Mouse (Mus musculus) cerebellum, postnatal 36 days (tissue): ENCODE measurements around the gene 4930563M21Rik.
A peak's percentile ranks its signal among the peaks of the same experiment; 100 is the strongest.
"Not testable (repeated sequence)": the region's sequence is repeated elsewhere in the genome, so short reads cannot be mapped to it uniquely, and the experiment has no call there.

ENCODE experiments used
- DNase-seq, 2 experiments: peaks; one replicate each; pipeline ENCODE4 v3.0.0; 2021 to 2022; ENCODE audit warnings: mixed read lengths in 2 of 2

4930563M21Rik gene

DNA sequence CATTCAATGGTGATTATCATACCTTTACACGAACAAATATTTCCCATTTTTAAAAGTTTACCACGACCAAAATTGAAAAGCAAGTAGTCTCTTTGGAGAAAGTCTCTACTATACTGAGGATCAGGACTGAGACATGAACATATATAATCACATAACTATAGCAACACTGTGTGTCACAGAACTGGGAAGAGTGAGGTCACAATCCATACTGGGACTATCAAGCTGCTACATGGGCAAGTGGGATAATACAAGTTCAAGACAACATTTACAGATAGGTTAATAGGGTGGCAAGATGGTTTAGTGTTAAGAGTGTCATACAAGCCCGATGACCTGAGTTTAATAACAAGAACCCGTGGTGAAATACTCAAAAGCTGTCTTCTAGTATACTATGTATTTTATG is at the start of gene 4930563M21Rik:
TSS of gene 4930563M21Rik (minus strand) at position 101 of the 400 bp plus-strand sequence.
- no peak for DNase-seq

DNA sequence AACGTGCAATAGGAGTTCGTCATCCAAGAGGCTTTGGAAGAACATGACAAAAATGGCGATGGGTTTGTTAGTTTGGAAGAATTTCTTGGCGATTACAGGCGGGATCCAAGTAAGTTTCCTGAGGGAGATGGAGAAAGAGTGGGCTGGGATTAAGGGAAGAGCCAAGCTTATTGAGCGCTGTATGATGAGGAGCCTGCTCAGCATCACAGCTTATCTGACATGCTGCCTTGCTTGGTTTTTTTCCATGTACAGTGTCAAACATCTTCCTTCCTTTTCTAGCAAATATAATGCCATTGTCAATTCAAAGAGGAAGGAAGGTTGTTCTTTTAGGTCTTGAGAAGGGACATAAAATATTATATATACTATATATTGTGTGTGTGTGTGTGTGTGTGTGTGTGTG is 45.8 kb upstream of the 4930563M21Rik start:
- DNase-seq = no peak

DNA sequence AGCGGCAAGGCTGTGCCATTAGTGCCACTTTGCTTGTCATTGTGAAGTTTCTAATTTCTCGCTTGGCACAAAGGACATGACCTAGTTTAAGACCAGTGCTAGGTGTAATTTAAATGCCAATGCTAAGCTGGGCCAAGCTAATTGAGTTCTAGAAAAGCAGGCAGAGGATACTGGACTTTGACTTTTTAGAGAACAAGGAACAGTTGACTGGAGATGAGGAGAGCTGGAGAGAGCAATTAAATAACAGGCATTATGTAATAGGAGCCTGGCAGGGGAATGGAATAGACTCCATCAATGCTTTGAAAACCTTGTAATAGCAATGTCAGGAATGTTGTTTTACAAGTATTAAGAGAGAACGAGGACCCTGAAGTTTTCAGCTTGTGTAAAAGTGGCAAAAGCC is 43.4 kb upstream of the 4930563M21Rik start:
- no peak for DNase-seq

DNA sequence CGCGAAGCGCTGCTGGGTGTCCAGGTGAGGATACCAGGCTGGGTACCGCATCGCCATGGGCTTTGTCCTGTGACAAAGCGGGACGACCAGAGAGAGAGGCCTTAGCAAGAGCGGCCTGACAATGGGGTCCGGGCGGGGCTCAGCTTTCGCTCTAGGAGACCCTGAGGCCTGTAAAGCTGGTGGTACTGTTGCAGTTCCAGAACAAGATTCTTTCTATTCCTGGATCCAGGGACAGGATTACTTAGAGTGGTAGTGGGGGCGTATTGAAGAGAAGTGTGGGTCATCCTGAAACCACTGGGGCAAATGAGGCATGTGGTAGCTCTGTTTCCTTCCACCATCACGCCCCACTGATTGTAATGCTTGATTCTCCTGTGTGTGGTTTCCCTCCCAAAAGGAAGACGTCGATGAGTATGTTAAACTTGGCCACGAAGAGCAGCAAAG is 31.9 kb upstream of the 4930563M21Rik start:
- peak in 1 of 2 experiments; percentile 6 for DNase-seq

DNA sequence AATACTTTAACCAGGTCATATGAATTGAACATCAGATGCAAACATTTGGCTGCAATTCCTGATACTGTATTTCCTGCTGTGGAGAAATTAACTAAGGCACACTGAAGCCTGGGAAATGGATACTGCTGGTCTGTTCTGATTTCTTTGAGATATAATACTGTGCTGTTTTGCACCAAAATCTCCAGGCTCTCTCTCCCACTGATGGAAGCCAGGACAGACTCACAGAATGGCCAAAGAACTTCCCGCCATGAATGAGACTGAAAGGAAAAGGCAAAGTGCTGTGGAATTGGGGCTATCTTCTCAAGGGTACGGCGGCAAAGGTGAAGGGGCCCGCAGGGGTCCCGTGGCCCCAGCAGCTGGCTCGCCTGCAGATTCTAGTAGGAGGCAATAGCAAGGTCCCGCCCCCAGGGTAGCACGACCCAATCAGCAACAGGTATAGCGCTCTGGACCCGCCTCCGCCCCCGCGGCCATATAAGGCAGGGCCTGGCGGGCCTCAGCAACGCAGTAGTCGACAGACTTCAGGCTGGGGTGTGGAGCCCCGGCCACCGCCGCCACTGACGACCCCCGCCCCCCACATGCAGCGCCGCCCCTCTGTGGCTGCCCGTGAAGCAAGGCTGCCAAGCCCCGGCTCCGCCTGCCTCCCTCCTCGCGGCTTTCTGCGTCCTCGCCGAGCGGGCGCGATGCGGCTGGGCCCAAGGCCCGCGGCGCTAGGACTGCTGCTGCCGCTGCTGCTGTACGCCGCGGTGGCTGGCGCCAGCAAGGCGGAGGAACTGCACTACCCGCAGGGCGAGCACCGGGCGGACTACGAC is 31.2 kb upstream of the 4930563M21Rik start, which contains the start of gene Rcn2:
TSS of gene Rcn2 (plus strand) at position 474 of the 809 bp plus-strand sequence.
- peak; percentile 96 to 97 for DNase-seq

DNA sequence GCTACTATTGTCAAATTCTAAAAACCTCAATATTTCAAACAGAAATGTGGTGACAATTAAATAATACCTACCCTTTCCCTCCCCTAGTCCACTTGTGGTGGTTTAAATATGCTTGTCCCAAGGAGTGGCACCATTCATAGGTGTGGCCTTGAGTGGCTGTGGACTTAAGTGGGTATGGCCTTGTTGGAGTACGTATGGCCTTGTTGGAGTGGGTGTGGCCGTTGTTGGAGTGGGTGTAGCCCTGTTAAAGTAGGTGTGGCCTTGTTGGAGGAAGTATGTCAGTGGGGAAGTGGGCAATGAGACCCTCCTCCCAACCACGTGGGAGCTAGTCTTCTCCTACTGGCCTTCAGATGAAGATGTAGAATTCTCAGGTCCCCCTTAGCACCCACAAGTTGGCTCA is 21.9 kb upstream of the 4930563M21Rik start:
- DNase-seq = no peak

DNA sequence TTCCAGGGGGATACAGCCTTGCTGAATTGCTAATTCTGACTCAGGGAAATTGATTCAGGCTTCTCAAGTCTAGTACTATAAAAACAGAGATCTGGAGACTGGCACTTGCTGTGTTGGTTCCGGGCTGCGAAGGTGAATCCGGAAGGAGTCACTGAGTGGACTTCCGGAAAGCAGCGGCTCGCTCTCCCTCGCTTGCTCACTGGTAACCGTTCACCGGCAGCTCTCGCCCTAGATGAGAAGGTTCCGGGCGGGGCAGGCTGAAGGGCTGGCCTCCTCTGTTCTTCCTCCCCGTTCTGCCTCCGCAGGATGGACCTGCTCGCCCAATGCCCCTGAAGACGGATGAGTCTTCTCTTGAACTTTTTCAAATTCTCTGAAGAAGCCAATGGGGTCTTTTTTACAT is 16.9 kb upstream of the 4930563M21Rik start:
- DNase-seq = no peak

DNA sequence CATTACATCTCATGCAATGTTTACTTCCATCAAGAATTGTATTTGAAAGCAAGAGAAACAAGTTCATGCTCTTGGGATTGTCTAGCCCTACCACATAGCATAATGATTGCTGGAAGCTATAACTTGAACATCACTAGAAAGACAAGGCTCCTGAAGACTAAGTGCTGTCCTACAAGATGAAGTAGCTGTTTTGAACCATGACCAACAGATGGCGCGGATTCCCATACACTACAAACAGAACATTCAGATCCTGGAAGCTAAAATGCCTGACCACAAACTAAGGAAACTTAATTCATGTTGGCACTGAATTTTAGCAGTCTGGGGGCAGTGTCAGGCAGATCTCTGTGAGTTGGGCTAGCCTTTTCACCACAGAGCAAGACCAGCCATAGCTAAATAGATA is 14.4 kb upstream of the 4930563M21Rik start:
- DNase-seq = no peak

DNA sequence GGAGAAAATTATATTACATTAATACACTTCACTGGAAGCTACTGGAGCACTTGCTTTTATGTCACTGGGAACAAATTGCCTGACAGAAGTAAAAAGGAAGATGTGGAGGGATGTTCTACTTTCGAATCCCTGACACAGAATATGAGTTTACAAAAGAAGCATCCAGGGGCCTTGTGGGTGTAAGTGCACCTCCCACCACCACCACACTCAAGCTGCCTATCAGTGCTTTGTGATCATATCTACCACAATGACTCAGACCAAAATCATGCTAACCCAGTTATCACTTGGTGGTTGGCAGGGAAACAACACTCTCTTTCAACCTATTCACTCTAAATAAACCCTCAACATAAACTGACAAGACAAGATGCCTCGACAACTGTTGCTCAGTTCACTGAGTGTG is 5.7 kb downstream of the 4930563M21Rik start:
- DNase-seq = not testable (repeated sequence)

DNA sequence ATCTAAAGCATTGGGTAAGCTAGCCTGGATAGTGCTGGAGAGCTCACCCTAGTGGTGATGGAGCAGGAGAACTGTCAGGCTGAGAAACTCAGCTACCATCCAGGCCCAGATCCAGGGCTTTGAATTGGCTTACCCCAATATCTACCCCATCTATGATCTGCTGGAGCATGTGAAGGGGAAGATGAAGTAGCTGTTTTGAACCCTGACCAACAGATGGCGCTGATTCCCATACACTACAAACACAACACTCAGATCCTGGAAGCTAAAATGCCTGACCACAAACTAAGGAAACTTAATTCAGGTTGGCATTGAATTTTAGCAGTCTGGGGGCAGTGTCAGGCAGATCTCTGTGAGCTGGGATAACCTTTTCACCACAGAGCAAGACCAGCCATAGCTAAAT is 63.5 kb downstream of the 4930563M21Rik start:
- DNase-seq = peak in 1 of 2 experiments; percentile 23

DNA sequence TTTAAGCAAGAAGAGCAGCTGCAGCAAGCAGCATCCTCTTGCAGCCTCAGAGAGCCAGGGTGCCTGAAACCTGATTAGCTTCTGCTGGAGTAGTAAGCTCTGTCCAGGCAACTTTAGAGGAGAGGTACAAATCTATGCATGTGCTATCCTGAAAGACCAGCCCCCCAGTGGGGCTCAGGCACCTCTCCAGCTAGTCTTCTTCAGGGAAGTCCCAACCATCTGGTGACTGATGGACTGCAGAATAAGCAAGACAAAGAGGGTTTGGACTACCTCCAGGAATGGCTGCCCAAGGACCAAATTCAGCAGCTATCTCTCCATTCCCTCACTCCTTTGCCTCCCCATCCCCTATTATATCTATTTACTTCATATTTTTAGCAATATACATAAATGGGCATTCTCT is 69.0 kb downstream of the 4930563M21Rik start:
- DNase-seq = peak; percentile 48 to 56

DNA sequence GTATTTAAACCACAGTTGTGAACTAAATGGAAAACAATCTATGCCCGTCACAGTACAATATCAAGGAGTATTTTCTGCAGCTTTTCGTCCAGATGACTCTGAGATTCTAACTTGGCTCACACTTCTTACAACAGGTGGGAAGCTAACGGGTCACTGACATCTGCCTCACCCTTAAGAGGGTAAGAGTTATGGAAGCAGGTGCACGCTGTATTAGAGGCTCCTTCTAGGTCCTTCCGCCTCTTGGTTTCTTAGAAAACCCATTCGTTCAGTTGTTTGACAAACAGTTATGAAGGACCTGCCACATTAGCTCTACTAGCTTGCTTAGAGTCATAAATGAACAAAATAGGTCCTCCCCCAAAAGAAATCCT is 71.7 kb downstream of the 4930563M21Rik start:
- peak in 1 of 2 experiments; percentile 8 for DNase-seq

DNA sequence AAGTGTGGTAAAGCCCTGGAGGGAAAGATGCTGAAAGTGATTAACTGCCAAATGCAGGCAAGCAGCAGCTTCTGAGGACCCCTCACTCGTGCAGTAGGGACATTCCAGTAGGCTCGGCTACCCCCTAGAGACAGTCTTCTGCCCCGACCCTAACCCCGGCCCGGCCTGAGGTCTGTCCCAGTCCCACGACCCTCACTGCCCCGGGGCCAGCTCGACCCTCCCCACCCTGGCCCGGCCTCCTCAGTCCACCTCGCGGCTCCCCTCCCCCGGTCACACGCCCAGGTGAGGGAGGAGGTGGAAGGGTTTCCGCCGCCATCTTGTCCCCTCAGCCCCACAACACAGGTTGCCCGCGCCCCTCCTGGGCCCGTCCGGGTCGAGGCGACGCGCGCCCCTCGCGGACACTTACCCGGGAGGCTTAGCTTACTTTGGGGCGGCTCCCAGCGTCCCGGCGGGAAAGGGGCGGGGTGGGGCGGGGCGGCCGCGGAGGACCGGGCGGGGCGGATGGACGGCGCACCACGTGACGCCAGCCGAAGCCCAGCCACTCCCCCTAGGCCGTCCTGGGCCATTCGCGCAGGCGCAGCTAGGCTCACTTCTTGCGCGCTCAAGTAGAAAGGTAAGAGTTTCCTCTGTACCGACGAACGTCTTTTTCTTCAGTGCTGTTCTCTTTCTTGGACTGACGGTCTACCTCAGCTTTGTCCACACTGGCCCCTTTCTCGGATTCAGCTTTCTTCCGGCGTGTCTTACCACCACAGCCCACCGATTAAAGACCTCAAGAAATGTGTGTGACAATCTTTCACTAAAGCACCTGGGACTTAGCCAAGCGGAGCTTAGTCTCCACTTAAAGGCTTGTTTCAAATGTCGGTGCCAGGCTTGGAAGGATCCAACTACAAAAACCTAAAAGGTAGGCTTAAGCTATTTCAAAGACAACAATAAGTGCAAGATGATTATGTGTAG is 72.4 kb downstream of the 4930563M21Rik start, which contains the start of gene Scaper:
TSS of gene Scaper (minus strand) at position 456 of the 954 bp plus-strand sequence.
- peak; percentile 85 to 88 for DNase-seq

DNA sequence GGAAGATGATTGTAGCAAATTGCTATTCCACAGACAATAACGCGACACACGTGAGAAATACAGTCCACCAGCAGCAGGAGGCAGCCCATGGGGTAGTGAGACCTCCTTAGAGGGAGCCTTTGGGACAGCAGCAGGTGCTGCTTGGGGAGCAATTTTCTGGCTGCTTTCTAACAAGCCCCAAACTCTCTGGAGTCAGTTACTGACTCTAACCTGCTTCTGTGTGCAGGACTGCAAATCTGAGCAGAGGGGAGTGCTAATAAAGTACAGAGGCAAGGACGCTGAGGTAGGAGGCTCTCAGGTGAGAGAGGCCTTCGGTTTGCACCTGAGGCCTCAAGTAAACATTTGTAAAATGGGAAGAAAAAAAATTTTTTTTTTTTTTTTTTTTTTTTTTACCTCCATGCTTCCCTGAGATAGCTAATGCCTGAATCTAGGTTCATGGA is 73.1 kb downstream of the 4930563M21Rik start:
- DNase-seq = peak in 1 of 2 experiments; percentile 20

DNA sequence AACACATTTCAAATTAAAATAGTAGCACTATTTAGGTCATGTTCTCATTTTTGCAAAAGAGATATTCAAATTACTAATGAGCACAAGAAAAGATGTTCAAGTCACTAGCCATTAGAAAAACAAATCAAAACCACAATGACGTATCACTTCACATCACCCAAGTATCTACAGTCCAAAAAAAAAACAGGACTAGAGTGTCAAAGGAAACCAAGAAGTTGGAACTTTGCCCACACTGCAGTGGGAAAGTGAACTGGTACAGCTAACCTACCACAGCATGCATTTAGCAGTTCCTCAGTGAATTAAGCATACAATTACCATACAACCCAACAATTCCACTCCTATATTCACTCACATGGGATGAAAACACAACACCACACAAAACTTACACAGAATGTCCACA is 77.9 kb downstream of the 4930563M21Rik start:
- DNase-seq = no peak

DNA sequence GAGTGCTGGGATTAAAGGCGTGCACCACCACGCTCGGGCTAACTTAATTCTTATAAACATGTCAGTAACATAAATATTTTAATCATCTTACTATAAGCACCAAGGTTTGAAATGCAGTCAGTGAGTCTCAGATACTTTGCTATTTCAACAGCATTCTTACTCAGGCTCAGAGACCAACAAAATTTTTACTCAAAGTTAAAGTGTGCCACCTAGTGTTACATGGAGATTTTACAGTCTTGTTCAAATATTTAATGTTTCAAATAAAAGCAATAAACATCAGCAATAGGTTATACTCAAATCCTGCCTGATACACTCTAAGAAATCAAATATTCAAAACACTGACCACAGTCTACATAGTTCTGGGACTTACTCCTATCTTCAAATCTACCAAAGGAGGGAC is 91.8 kb downstream of the 4930563M21Rik start:
- DNase-seq = no peak

DNA sequence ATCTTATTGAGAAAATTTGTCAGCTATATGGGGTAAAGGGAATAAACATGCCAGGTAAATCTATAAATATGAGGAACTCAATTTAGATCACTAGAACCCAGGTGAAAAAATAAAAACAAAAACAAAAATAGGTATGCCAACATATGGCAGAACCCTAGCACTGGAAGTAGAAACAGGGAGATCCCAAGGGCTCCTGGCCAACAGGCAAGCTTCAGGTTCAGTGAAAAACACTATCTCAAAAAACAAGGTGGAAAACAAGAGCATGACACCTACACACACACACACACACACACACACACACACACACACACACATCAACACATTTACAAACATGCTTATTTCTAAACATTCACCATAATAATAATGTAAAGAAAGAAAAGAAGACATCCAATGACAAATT is 93.6 kb downstream of the 4930563M21Rik start:
- peak; percentile 23 to 38 for DNase-seq
